Mouse (Mus musculus) liver, postnatal 0 days (tissue): Measurements from ENCODE around the gene Sox6.

Experiments
- CTCF ChIP-seq: sonication (generic); IDR thresholded peaks from 2 replicates; pipeline ENCODE4 v1.5.1; 2016; ENCODE audit warnings: antibody characterized with exemption, low read depth
- EP300 ChIP-seq: IDR thresholded peaks from 2 replicates; pipeline ENCODE4 v1.6.1; 2016; ENCODE audit warnings: antibody characterized with exemption, low read depth, mild to moderate bottlenecking

DNA sequence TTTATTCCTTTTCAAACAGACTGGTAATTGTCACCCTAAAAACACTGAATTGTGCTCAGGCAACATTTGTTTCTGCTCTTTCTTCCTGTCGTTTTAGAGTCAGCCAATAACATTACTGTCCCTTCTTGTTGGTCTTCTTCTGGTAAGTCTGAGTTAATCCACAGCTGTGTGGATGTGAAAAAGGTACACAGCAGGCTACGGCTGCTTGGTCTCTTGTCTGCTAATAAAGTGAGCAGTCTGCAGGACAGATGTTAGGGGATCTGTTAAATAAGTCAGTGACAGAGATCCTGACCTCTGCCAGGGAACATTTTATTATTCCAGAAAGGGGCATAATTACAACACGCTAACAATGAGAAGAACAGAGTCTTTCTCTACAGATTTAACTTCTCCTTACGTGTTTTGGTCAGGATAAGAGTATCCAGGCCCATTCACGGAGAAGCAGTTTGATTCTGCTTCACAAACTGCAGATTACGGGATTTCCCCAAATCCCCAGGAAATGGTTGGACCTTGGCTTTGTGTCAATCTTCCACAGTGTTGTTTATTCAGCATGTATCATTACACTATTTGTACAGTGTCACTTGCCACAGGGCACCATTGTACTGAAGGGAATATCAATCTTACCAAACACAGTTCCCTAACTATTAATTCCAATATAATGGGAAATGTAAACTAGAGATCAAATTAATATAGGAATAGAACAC, 474.1 kb downstream of the Sox6 start:
- TF ChIP-seq CTCF (no peak), EP300 (no peak)
